Mouse (Mus musculus): ENCODE results near the gene Fbxl13.

- TF ChIP-seq CTCF (IDR thresholded peaks at IDR 0.05; ENCODE audit: borderline replicate concordance, extremely low read depth, insufficient read depth, insufficient read length) = no peak
- TF ChIP-seq POLR2A (IDR thresholded peaks at IDR 0.05; ENCODE audit: borderline replicate concordance, extremely low read depth, insufficient read depth, insufficient read length, poor library complexity, severe bottlenecking) = no peak
Measured at GRCm38 (mm10) chr5:21488506-21488905, 156.9 kb downstream of the Fbxl13 start.

All from brain, embryonic 14.5 days (tissue).